Mouse (Mus musculus): ENCODE measurements around the gene Gart. TPM values are rescaled to one million over a fixed set of nuclear protein-coding genes. Genes with fewer than 3 reads are reported as not detected.
A peak's percentile ranks its signal among the peaks of the same experiment; 100 is the strongest.
"Not testable (repeated sequence)": the region's sequence is repeated elsewhere in the genome, so short reads cannot be mapped to it uniquely, and the experiment has no call there.

Gene Gart
- polyA plus RNA-seq, 1 experiment from 2014 or later: 129 TPM

GRCm38 (mm10) chr16:91648220-91648550 is 1.4 kb upstream of the Gart start:
- peak overlapping the region; percentile 99 for H3K27ac ChIP-seq (ENCODE audit: low read depth)
- H3K27me3 ChIP-seq (ENCODE audit: insufficient read depth, low read length): no peaks in the 10 kb centered on the region
- peak overlapping the region; percentile 66 for H3K4me2 ChIP-seq
- no peaks in the 10 kb centered on the region for H3K4me1 ChIP-seq (ENCODE audit: insufficient read depth)
- peaks cover 21% of the 10 kb centered on the region for H3K36me3 ChIP-seq (ENCODE audit: insufficient read depth)
- H3K9me3 ChIP-seq (ENCODE audit: low read depth, low read length): no peaks in the 10 kb centered on the region
- peak overlapping the region; percentile 93 for H3K9ac ChIP-seq
- DNase-seq (peak; percentile 78), ATAC-seq (ENCODE audit: insufficient read depth) (peak; percentile 68)
- H3K4me3 ChIP-seq (ENCODE audit: low read depth, low read length): peak overlapping the region; percentile 83
- TF ChIP-seq CTCF (IDR thresholded peaks at IDR 0.05; ENCODE audit: low read depth): no peak
- WGBS: under 1% methylated on average over 25 of the region's 25 CpGs

GRCm38 (mm10) chr16:91647461-91648219 is 888 bp upstream of the Gart start, which contains the start of gene Son:
Gene Son (plus strand): TSS chr16:91647506.
- peak within 1 kb of the TSS; percentile 99 for H3K27ac ChIP-seq (ENCODE audit: low read depth)
- peak; percentile 96 for ATAC-seq (ENCODE audit: insufficient read depth)
- H3K27me3 ChIP-seq (ENCODE audit: insufficient read depth, low read length): no peaks in the 10 kb centered on the region
- H3K4me2 ChIP-seq: peak within 1 kb of the TSS; percentile 100
- no peak for TF ChIP-seq CTCF (IDR thresholded peaks at IDR 0.05; ENCODE audit: low read depth)
- peak within 1 kb of the TSS; percentile 83 for H3K4me3 ChIP-seq (ENCODE audit: low read depth, low read length)
- under 1% methylated on average over 69 of the region's 70 CpGs for WGBS
- no peaks in the 10 kb centered on the region for H3K4me1 ChIP-seq (ENCODE audit: insufficient read depth)
- H3K9ac ChIP-seq: peak within 1 kb of the TSS; percentile 93
- no peaks in the 10 kb centered on the region for H3K9me3 ChIP-seq (ENCODE audit: low read depth, low read length)
- H3K36me3 ChIP-seq (ENCODE audit: insufficient read depth): peaks cover 22% of the 10 kb centered on the region
- DNase-seq: peak; percentile 99

GRCm38 (mm10) chr16:91645995-91646602 is 653 bp downstream of the Gart start:
- ATAC-seq (ENCODE audit: insufficient read depth) (no peak), DNase-seq (peak; percentile 55)
- Histone ChIP-seq H3K27me3 (ENCODE audit: insufficient read depth, low read length) (no peaks in the 10 kb centered on the region), H3K4me3 (ENCODE audit: low read depth, low read length) (peak overlapping the region; percentile 83), H3K27ac (ENCODE audit: low read depth) (peak overlapping the region; percentile 99; the same call in 1 of the 2 replicates), H3K4me1 (ENCODE audit: insufficient read depth) (no peaks in the 10 kb centered on the region), H3K36me3 (ENCODE audit: insufficient read depth) (peaks cover 22% of the 10 kb centered on the region), H3K4me2 (peak overlapping the region; percentile 100), H3K9me3 (ENCODE audit: low read depth, low read length) (no peaks in the 10 kb centered on the region), H3K9ac (peak overlapping the region; percentile 93)
- no peak for TF ChIP-seq CTCF (IDR thresholded peaks at IDR 0.05; ENCODE audit: low read depth)
- 1% methylated on average over 11 of the region's 11 CpGs for WGBS

GRCm38 (mm10) chr16:91645420-91645819 is 1.3 kb downstream of the Gart start:
- ATAC-seq (ENCODE audit: insufficient read depth); H3K27me3 ChIP-seq (ENCODE audit: insufficient read depth, low read length); H3K27ac ChIP-seq (ENCODE audit: low read depth); DNase-seq; H3K4me1 ChIP-seq (ENCODE audit: insufficient read depth); H3K9ac ChIP-seq; H3K9me3 ChIP-seq (ENCODE audit: low read depth, low read length): not testable (repeated sequence)
- H3K4me3 ChIP-seq (ENCODE audit: low read depth, low read length): 0 out of 2 replicates have a peak overlapping the region, but pooled peaks have one; percentile 83
- H3K4me2 ChIP-seq: peak overlapping the region; percentile 100; the same call in 1 of the 2 replicates
- H3K36me3 ChIP-seq (ENCODE audit: insufficient read depth): peaks cover 23% of the 10 kb centered on the region
- WGBS: no CpG with 5 or more reads among the region's 2 CpGs

- Histone ChIP-seq H3K4me1 (ENCODE audit: insufficient read depth) (no peaks in the 10 kb centered on the region), H3K4me3 (ENCODE audit: low read depth, low read length) (no peak overlapping the region), H3K4me2 (no peak overlapping the region), H3K27ac (ENCODE audit: low read depth) (no peak overlapping the region), H3K9ac (no peak overlapping the region), H3K9me3 (ENCODE audit: low read depth, low read length) (no peaks in the 10 kb centered on the region), H3K27me3 (ENCODE audit: insufficient read depth, low read length) (no peaks in the 10 kb centered on the region), H3K36me3 (ENCODE audit: insufficient read depth) (peaks cover 28% of the 10 kb centered on the region)
- no peak for ATAC-seq (ENCODE audit: insufficient read depth)
- 81% methylated on average over 2 of the region's 2 CpGs for WGBS
- no peak for DNase-seq
- TF ChIP-seq CTCF (IDR thresholded peaks at IDR 0.05; ENCODE audit: low read depth): no peak
These were observed 1.9 kb downstream of the Gart start for GRCm38 (mm10) chr16:91644901-91645300.

- TF ChIP-seq CTCF (IDR thresholded peaks at IDR 0.05; ENCODE audit: low read depth): no peak
- no peak overlapping the region for H3K9ac ChIP-seq
- peaks cover 75% of the 10 kb centered on the region for H3K36me3 ChIP-seq (ENCODE audit: insufficient read depth)
- H3K4me1 ChIP-seq (ENCODE audit: insufficient read depth): no peaks in the 10 kb centered on the region
- ATAC-seq (ENCODE audit: insufficient read depth) (no peak), DNase-seq (no peak)
- no peaks in the 10 kb centered on the region for H3K27me3 ChIP-seq (ENCODE audit: insufficient read depth, low read length)
- no peak overlapping the region for H3K4me2 ChIP-seq
- no peak overlapping the region for H3K4me3 ChIP-seq (ENCODE audit: low read depth, low read length)
- H3K27ac ChIP-seq (ENCODE audit: low read depth): no peak overlapping the region
- no peaks in the 10 kb centered on the region for H3K9me3 ChIP-seq (ENCODE audit: low read depth, low read length)
- 91% methylated on average over 8 of the region's 8 CpGs for WGBS
These were observed 6.6 kb downstream of the Gart start for GRCm38 (mm10) chr16:91640171-91640570.

GRCm38 (mm10) chr16:91639636-91640035 is 7.1 kb downstream of the Gart start:
- no peak for TF ChIP-seq CTCF (IDR thresholded peaks at IDR 0.05; ENCODE audit: low read depth)
- 96% methylated on average over 2 of the region's 2 CpGs for WGBS
- ATAC-seq (ENCODE audit: insufficient read depth) (no peak), DNase-seq (no peak)
- H3K4me3 ChIP-seq (ENCODE audit: low read depth, low read length): no peak overlapping the region
- H3K27me3 ChIP-seq (ENCODE audit: insufficient read depth, low read length): no peaks in the 10 kb centered on the region
- no peak overlapping the region for H3K4me2 ChIP-seq
- H3K4me1 ChIP-seq (ENCODE audit: insufficient read depth): no peaks in the 10 kb centered on the region
- H3K27ac ChIP-seq (ENCODE audit: low read depth): no peak overlapping the region
- H3K36me3 ChIP-seq (ENCODE audit: insufficient read depth): peaks cover 79% of the 10 kb centered on the region
- no peak overlapping the region for H3K9ac ChIP-seq
- H3K9me3 ChIP-seq (ENCODE audit: low read depth, low read length): no peaks in the 10 kb centered on the region

All from lung, embryonic 14.5 days (tissue).